Mouse (Mus musculus): ENCODE data around the gene Rhot1. TPM values are rescaled to one million over a fixed set of nuclear protein-coding genes. Genes with fewer than 3 reads are reported as not detected.
"Not testable (repeated sequence)": the region's sequence is repeated elsewhere in the genome, so short reads cannot be mapped to it uniquely, and the experiment has no call there.

Gene Rhot1
- polyA plus RNA-seq, 1 experiment: 54.1 TPM

DNA sequence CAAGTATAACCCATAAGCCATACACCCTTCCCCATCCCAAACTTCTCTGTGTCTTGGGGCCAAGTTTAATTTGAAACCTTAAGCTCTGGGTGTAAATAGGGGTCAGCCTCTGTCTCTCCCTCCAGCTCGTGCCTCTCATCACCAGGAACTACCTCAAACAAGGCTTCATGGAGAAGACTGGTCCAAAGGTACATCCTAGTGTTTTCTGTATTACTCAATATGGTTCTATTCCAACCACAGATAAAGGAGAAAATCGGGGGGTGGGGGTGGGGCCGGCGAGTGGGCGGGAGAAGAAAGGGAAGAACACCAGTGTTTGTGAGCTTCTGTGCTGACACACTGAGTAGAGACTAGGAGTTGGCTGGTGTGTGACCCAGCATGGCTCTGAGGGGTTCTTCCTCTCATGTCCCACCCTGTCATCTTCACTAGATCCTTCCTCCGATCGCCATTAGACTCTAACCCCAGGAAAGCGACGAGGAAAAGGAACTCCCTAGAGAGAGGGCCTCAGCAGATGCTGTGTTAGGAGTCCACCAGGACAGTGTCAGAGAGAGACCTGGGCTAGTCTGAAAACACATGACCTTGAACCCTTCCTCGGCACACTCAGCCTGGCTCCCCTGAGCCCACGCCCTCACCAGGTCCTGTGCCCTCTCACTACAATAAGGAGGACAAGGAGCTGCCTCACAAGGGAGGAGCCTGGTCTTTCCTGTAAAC is 34.7 kb upstream of the Rhot1 start:
- TF ChIP-seq POLR2A (IDR thresholded peaks at IDR 0.05; ENCODE audit: extremely low read depth, insufficient read depth, low read length) (no peak), CTCF (IDR thresholded peaks at IDR 0.05; ENCODE audit: extremely low read depth, insufficient read depth, low read length) (no peak)
- Histone ChIP-seq H3K4me1 (ENCODE audit: control insufficient read depth, insufficient read depth, low read length) (no peaks in the 10 kb centered on the region), H3K27ac (ENCODE audit: insufficient read depth, low read length) (no peak overlapping the region), H3K4me3 (ENCODE audit: insufficient read depth, low read length) (no peak overlapping the region)

DNA sequence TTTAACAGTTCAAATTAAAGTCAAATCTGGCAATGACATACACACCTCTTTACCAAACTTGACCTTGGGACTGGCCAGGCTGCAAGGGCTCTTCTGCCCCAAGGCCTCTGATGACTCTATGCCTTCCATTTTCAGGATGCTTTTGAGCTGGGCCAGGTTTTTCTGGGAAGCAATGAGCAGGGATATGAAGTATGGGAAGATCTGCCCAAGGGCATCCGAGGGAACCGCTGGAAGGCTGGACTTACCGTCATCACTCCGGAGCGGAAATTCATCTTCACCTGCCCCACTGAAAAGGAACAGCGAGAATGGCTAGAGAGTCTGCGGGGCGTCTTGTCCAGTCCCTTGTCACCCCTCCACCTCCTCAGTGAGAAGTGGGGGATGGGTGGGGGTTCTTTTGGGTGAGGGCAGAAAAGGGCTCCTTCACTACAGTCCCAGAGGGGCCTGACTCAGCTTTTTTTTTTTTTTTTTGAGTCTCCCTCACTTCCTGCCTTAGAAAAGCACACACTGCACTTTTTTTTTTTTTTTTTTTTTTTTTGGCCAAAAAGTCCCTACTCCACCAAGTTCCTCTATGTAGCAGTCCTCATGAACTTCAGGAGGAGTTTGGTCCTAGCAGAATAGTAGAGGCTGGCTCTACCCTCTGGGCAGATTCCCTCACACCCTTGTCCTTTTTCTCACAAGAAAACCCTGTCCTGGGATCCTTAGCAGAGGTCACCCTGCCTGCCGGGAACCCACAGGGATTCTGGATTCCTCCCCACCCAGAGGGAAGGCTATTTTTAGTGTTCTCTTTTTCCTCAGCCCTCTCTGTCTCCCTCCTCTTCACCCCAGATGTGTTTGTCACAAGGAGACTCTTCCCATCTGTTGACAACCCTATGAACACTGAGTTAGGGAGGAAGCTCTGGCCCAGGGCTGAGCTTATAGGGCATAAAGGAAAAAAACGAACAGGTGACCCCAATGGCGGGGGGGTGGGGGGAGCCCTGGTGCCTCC is 31.6 kb upstream of the Rhot1 start:
- TF ChIP-seq POLR2A (IDR thresholded peaks at IDR 0.05; ENCODE audit: extremely low read depth, insufficient read depth, low read length) (no peak), CTCF (IDR thresholded peaks at IDR 0.05; ENCODE audit: extremely low read depth, insufficient read depth, low read length) (no peak)
- Histone ChIP-seq H3K4me3 (ENCODE audit: insufficient read depth, low read length) (no peak overlapping the region), H3K4me1 (ENCODE audit: control insufficient read depth, insufficient read depth, low read length) (no peaks in the 10 kb centered on the region), H3K27ac (ENCODE audit: insufficient read depth, low read length) (peak overlapping the region; percentile 47)

DNA sequence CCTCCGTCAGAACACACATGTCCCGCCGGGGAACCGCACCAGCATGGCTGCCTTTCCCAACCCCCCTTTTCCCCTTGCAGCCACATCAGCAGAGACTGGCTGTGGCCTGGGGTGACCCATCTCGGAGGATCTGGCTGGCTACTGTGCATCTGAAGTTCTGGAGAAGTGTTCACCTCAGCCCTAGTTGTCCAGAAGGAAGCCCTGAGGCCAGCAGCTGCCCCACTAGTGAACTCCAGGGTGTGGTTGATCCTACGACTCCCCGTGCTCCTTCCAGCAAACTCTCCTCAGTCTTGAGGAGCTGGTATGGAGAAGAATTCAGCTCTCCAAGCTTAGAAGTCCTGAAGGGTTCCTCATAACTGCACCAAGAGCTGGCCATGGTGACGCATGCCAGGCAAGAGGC is 30.5 kb upstream of the Rhot1 start:
- Histone ChIP-seq H3K27ac (ENCODE audit: insufficient read depth, low read length) (peak overlapping the region; percentile 28; the same call in 1 of the 2 replicates), H3K4me1 (ENCODE audit: control insufficient read depth, insufficient read depth, low read length) (no peaks in the 10 kb centered on the region), H3K4me3 (ENCODE audit: insufficient read depth, low read length) (no peak overlapping the region)
- TF ChIP-seq CTCF (IDR thresholded peaks at IDR 0.05; ENCODE audit: extremely low read depth, insufficient read depth, low read length) (no peak), POLR2A (IDR thresholded peaks at IDR 0.05; ENCODE audit: extremely low read depth, insufficient read depth, low read length) (no peak)

DNA sequence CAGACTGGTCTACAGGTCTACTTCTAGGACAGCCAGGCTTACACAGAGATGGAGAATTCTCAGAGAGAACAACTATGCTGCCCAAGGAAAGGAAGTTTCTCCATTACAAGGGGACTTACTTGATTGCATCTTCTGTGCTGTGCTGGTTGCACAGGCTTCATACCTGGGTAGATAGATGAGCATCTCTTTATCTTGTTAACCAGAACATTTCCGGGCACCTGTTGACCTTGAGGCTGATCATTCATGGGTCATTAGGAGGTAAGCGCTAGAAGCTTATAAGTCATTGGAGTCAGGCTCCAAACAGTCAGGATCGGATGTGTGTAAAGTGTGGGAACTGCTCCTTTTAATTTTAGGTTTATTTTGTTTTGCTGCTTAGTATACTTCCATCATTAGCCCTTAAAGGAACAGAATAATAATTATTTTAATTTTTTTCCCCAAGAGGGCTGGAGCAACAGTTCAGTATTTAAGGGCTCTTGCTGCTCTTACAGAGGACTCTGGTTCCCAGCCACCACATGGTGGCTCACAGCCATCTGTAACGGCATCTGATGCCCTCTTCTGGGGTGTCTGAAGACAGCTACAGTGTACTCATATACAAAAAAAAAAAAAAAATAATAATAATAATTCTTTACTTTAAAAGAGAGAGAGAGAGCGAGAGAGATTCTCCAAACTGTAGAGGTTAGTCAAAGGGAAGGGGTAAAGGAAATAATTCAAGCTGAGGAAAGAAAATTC is 27.6 kb upstream of the Rhot1 start:
- peak overlapping the region; percentile 44; the same call in 1 of the 2 replicates for H3K27ac ChIP-seq (ENCODE audit: insufficient read depth, low read length)
- H3K4me1 ChIP-seq (ENCODE audit: control insufficient read depth, insufficient read depth, low read length): no peaks in the 10 kb centered on the region
- TF ChIP-seq POLR2A (IDR thresholded peaks at IDR 0.05; ENCODE audit: extremely low read depth, insufficient read depth, low read length) (no peak), CTCF (IDR thresholded peaks at IDR 0.05; ENCODE audit: extremely low read depth, insufficient read depth, low read length) (no peak)
- no peak overlapping the region for H3K4me3 ChIP-seq (ENCODE audit: insufficient read depth, low read length)

DNA sequence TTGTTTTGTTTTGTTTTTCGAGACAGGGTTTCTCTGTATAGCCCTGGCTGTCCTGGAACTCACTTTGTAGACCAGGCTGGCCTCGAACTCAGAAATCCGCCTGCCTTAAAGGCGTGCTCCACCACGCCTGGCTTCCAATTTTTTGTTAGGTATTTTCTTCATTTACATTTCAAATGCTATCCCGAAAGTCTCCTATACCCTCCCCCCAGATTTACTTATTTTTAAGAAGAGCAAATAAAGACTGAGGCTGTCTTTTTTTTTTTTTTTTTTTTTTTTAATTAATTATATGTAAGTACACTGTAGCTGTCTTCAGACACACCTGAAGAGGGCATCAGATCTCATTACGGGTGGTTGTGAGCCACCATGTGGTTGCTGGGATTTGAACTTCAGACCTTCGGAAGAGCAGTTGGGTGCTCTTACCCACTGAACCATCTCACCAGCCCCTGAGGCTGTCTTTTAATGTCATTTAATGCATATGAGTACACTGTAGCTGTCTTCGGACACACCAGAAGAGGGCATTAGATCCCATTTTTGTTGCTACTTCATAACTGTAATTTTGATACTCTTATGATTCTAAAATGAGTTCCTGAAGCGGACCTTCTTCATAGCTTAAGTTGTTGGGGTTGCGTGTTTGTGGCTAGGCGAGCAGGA is 25.6 kb upstream of the Rhot1 start:
- not testable (repeated sequence) for H3K4me1 ChIP-seq (ENCODE audit: control insufficient read depth, insufficient read depth, low read length); H3K27ac ChIP-seq (ENCODE audit: insufficient read depth, low read length)
- H3K4me3 ChIP-seq (ENCODE audit: insufficient read depth, low read length): peak overlapping the region; percentile 79

DNA sequence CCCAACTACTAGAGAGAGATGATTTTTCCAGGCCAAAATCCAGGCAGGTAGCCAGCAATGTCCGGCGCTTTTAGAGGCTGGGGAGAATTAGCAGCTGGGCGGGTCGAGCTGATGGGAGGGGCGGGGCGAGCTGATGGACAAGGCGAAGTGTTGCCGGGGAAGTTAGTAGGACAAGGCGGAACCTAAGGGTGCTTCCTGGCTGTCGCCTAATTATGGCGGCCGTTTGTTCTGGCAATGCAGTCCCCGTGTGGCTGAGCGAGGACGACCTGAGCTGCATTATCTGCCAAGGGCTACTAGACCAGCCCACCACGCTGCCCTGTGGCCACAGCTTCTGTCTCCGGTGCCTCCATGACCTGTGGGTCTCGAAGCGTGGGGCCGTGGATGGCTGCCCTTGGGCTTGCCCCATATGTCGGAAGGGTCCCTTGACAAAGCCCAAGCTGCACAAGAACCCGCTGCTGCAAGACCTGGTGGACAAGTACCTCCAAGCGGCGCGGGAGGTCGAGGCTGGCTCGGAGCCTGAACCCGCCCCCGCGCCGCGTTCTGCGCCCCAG is 25.0 kb upstream of the Rhot1 start, which contains the start of gene Rnf135:
Gene Rnf135 (plus strand): TSS at position 147 of the 551 bp plus-strand sequence.
- Histone ChIP-seq H3K4me1 (ENCODE audit: control insufficient read depth, insufficient read depth, low read length) (no peaks in the 10 kb centered on the region), H3K27ac (ENCODE audit: insufficient read depth, low read length) (peak within 1 kb of the TSS; percentile 83), H3K4me3 (ENCODE audit: insufficient read depth, low read length) (peak within 1 kb of the TSS; percentile 79)
- TF ChIP-seq POLR2A (IDR thresholded peaks at IDR 0.05; ENCODE audit: extremely low read depth, insufficient read depth, low read length) (peak; percentile 73; the same call in 1 of the 2 replicates), CTCF (IDR thresholded peaks at IDR 0.05; ENCODE audit: extremely low read depth, insufficient read depth, low read length) (no peak)

DNA sequence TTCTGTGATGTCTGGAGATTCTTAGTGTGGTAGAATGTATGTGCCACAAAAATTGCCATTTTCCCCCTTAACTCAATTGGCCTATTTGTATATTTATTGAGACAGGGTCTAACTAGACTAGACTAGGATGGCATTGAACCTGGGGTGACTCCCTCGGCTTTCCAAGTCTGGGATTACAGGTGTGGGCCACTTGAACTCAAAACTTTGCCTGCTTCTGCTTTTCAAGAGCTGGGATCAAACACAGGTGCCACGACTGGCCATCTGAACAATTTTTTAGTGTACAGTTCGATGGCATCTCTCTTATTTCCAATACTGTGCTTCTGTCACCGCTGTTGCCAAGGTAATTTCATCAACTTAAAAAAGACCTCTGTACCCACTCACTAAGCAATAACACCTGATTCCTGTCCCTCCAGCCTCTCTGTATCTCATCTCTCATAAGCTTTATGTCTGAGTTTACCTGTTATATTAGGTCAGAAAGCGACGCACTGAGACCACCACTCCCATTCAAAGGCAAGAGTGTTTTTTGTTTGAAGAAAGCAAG is 24.2 kb upstream of the Rhot1 start:
- TF ChIP-seq CTCF (IDR thresholded peaks at IDR 0.05; ENCODE audit: extremely low read depth, insufficient read depth, low read length) (no peak), POLR2A (IDR thresholded peaks at IDR 0.05; ENCODE audit: extremely low read depth, insufficient read depth, low read length) (no peak)
- Histone ChIP-seq H3K27ac (ENCODE audit: insufficient read depth, low read length) (peak overlapping the region; percentile 40; the same call in 1 of the 2 replicates), H3K4me1 (ENCODE audit: control insufficient read depth, insufficient read depth, low read length) (no peaks in the 10 kb centered on the region), H3K4me3 (ENCODE audit: insufficient read depth, low read length) (peak overlapping the region; percentile 79; the same call in 1 of the 2 replicates)

DNA sequence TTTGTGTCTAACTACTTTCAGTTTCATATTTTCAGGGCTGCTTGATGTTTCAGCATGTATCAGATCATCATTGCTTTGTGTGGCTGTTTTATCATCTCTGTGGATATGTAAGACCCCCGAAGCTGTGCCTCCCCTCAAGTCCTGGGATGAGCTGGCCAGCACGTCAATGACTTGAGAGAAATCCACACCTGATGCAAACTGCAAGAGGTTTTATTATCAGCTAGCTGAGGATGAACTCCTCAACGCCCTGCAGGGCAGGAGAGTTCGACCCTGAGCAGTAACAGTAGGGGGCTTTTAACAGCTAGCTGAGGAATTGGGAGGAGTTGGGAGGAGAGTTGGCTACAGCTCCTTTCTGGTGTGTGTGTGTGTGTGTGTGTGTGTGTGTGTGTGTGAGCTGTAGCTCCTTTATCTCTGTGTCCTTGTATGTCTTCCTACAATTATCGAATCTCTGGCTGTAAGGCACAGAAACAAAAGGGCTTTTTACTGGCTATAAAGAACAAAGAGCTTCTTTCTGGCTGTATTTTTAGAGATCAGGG is 23.3 kb upstream of the Rhot1 start:
- peak overlapping the region; percentile 71; the same call in 1 of the 2 replicates for H3K27ac ChIP-seq (ENCODE audit: insufficient read depth, low read length)
- not testable (repeated sequence) for H3K4me1 ChIP-seq (ENCODE audit: control insufficient read depth, insufficient read depth, low read length); H3K4me3 ChIP-seq (ENCODE audit: insufficient read depth, low read length)
